Mouse (Mus musculus) neural tube, embryonic 11.5 days (tissue): ENCODE results near the gene Ctnnd2. TPM values are rescaled to one million over a fixed set of nuclear protein-coding genes. Genes with fewer than 3 reads are reported as not detected.

Experiments used
- ATAC-seq: fragments of 200-750 bp; cut with Nextera tagmentation; 2 replicates; pipeline ENCODE4 v1.8.0; 2017; ENCODE audit warnings: moderate number of reproducible peaks, mild to moderate bottlenecking, moderate TSS enrichment, moderate library complexity; ENCODE audit not compliant: insufficient read depth, low FRiP score, low TSS enrichment
- DNase-seq: peaks from one replicate; pipeline ENCODE4 v3.0.0-alpha.2; 2015; ENCODE audit warnings: low spot score
- H3K27ac ChIP-seq: fragments of 300-500 bp; sonication (generic); 2 replicates; pipeline ENCODE4 v1.5.1; 2014; ENCODE audit warnings: low read depth, mild to moderate bottlenecking, low read length
- H3K27me3 ChIP-seq: fragments of 300-500 bp; sonication (generic); 2 replicates; pipeline ENCODE4 v1.6.1; 2014; ENCODE audit warnings: mild to moderate bottlenecking, low read length, mixed read lengths; ENCODE audit not compliant: control insufficient read depth, insufficient read depth
- H3K36me3 ChIP-seq: fragments of 300-500 bp; sonication (generic); 2 replicates; pipeline ENCODE4 v1.6.1; 2014; ENCODE audit warnings: mild to moderate bottlenecking, low read length, moderate library complexity, mixed read lengths; ENCODE audit not compliant: control insufficient read depth, insufficient read depth
- H3K4me1 ChIP-seq: fragments of 300-500 bp; sonication (generic); 2 replicates; pipeline ENCODE4 v1.6.1; 2014; ENCODE audit warnings: low read length, mixed read lengths; ENCODE audit not compliant: control insufficient read depth, insufficient read depth
- H3K4me2 ChIP-seq: fragments of 300-500 bp; sonication (generic); 2 replicates; pipeline ENCODE4 v1.6.1; 2014; ENCODE audit warnings: low read depth, mild to moderate bottlenecking, moderate library complexity
- H3K4me3 ChIP-seq: fragments of 300-500 bp; sonication (generic); 2 replicates; pipeline ENCODE4 v1.5.1; 2014; ENCODE audit warnings: low read depth, low read length
- H3K9ac ChIP-seq: fragments of 300-500 bp; sonication (generic); 2 replicates; pipeline ENCODE4 v1.6.1; 2014; ENCODE audit warnings: mild to moderate bottlenecking, low read length
- H3K9me3 ChIP-seq: fragments of 300-500 bp; sonication (generic); 2 replicates; pipeline ENCODE4 v1.6.1; 2016; ENCODE audit warnings: low read length; ENCODE audit not compliant: control insufficient read depth
- WGBS: fragments of 180-500 bp; shearing (Covaris S2); extraction: QIAGEN DNeasy Blood & Tissue Kit; methylation state at CpG from one replicate; pipeline ENCODE4 v1.1.7; 2014; 5-methylcytosine and 5-hydroxymethylcytosine counted together
- polyA plus RNA-seq: library from polyadenylated mRNA; unstranded; fragments of >200 nt; fragmentation: Nextera tagmentation; extraction: Ambion mirVana; gene quantifications from 2 replicates; pipeline ENCODE4 v1.2.1, GENCODE M21; 2014

The Ctnnd2 gene
- polyA plus RNA-seq, 1 experiment from 2014 or later, result 24.0 TPM

GRCm38 (mm10) chr15:30740728-30741127 is 568.3 kb downstream of the Ctnnd2 start:
- DNase-seq (peak; percentile 75), ATAC-seq (peak; percentile 69; the same call in 1 of the 2 replicates)
- no peak overlapping the region for H3K4me3 ChIP-seq
- no peak overlapping the region for H3K9ac ChIP-seq
- 14% methylated on average over 6 of the region's 6 CpGs for WGBS
- no peaks in the 10 kb centered on the region for H3K27me3 ChIP-seq
- no peaks in the 10 kb centered on the region for H3K9me3 ChIP-seq
- no peak overlapping the region for H3K27ac ChIP-seq
- H3K4me1 ChIP-seq, result no peaks in the 10 kb centered on the region
- no peak overlapping the region for H3K4me2 ChIP-seq
- H3K36me3 ChIP-seq, result no peaks in the 10 kb centered on the region

DNA sequence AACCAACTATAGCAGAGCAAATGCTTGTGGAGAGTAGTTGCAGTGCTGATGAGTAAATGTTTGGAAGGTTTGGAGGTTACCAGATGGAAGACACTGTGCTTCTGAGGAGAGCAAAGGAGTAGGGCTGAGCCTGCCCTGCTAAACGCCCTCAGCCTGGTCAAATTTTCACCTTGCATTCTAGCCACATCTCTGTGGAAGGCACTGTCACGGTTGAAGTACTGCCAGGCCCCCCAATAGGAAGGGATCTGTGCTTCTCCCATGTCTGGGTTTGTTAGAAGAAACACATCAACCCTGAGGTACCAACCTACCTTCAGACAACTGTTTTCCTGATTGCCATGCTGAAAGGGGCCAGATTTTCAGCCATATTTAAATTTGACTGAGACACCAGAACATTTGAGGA is 585.6 kb downstream of the Ctnnd2 start:
- 76% methylated on average over 2 of the region's 2 CpGs for WGBS
- Histone ChIP-seq H3K27ac (no peak overlapping the region), H3K4me3 (no peak overlapping the region), H3K36me3 (no peaks in the 10 kb centered on the region), H3K4me1 (no peaks in the 10 kb centered on the region), H3K27me3 (no peaks in the 10 kb centered on the region), H3K9ac (no peak overlapping the region), H3K9me3 (no peaks in the 10 kb centered on the region), H3K4me2 (no peak overlapping the region)
- no peak for ATAC-seq
- no peak for DNase-seq

- Histone ChIP-seq H3K9ac (no peak overlapping the region), H3K27me3 (no peaks in the 10 kb centered on the region), H3K4me3 (no peak overlapping the region), H3K4me2 (no peak overlapping the region), H3K36me3 (no peaks in the 10 kb centered on the region), H3K9me3 (no peaks in the 10 kb centered on the region), H3K27ac (no peak overlapping the region), H3K4me1 (no peaks in the 10 kb centered on the region)
- WGBS, result 80% methylated on average over 5 of the region's 5 CpGs
- DNase-seq (no peak), ATAC-seq (no peak)
Measured at GRCm38 (mm10) chr15:30762211-30762610, 589.8 kb downstream of the Ctnnd2 start.

GRCm38 (mm10) chr15:30762695-30763285 is 590.4 kb downstream of the Ctnnd2 start:
- Histone ChIP-seq H3K9ac (no peak overlapping the region), H3K27ac (no peak overlapping the region), H3K4me3 (no peak overlapping the region), H3K4me2 (no peak overlapping the region), H3K36me3 (no peaks in the 10 kb centered on the region), H3K9me3 (no peaks in the 10 kb centered on the region), H3K27me3 (no peaks in the 10 kb centered on the region), H3K4me1 (no peaks in the 10 kb centered on the region)
- 93% methylated on average over 1 of the region's 1 CpGs for WGBS
- ATAC-seq (no peak), DNase-seq (no peak)

DNA sequence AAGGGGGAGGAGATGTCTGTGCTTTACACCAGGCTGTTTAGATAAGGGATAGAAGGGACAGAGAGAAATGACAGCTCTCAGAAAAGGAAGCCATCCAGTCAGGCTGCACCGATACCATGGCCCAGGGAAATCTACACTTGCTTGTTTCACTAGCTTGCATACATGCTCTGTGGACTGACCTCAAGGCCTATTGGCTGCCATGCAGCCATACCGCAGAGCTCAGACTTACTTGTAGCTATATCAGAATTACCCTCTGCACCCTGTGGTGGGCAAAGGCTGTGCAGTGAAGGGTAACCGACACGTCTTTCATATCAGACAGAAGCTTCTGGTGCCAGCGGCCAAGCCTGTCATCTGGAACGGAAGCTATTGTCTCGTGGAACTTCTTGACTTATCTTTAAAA is 604.5 kb downstream of the Ctnnd2 start:
- DNase-seq, result no peak
- 89% methylated on average over 7 of the region's 7 CpGs for WGBS
- Histone ChIP-seq H3K4me2 (no peak overlapping the region), H3K9me3 (no peaks in the 10 kb centered on the region), H3K4me1 (0 out of 2 replicates have a peak, but pooled peaks cover 5% of the 10 kb centered on the region), H3K27me3 (no peaks in the 10 kb centered on the region), H3K36me3 (no peaks in the 10 kb centered on the region), H3K27ac (no peak overlapping the region), H3K9ac (no peak overlapping the region), H3K4me3 (no peak overlapping the region)
- no peak for ATAC-seq

GRCm38 (mm10) chr15:30777801-30778200 is 605.4 kb downstream of the Ctnnd2 start:
- H3K27ac ChIP-seq, result no peak overlapping the region
- no peak overlapping the region for H3K9ac ChIP-seq
- H3K4me3 ChIP-seq, result no peak overlapping the region
- 93% methylated on average over 5 of the region's 5 CpGs for WGBS
- H3K4me1 ChIP-seq, result 0 out of 2 replicates have a peak, but pooled peaks cover 5% of the 10 kb centered on the region
- H3K4me2 ChIP-seq, result no peak overlapping the region
- no peaks in the 10 kb centered on the region for H3K36me3 ChIP-seq
- DNase-seq, result no peak
- no peaks in the 10 kb centered on the region for H3K27me3 ChIP-seq
- no peak for ATAC-seq
- H3K9me3 ChIP-seq, result no peaks in the 10 kb centered on the region

GRCm38 (mm10) chr15:30779903-30780302 is 607.5 kb downstream of the Ctnnd2 start:
- Histone ChIP-seq H3K4me3 (no peak overlapping the region), H3K27me3 (no peaks in the 10 kb centered on the region), H3K36me3 (no peaks in the 10 kb centered on the region), H3K9me3 (no peaks in the 10 kb centered on the region), H3K4me1 (0 out of 2 replicates have a peak, but pooled peaks cover 5% of the 10 kb centered on the region), H3K9ac (no peak overlapping the region), H3K27ac (no peak overlapping the region), H3K4me2 (no peak overlapping the region)
- ATAC-seq (no peak), DNase-seq (no peak)
- WGBS, result 87% methylated on average over 1 of the region's 1 CpGs

- no peak overlapping the region for H3K9ac ChIP-seq
- no peak for DNase-seq
- no peak overlapping the region for H3K4me3 ChIP-seq
- peak; percentile 70 for ATAC-seq
- no peak overlapping the region for H3K4me2 ChIP-seq
- no peaks in the 10 kb centered on the region for H3K36me3 ChIP-seq
- H3K27ac ChIP-seq, result no peak overlapping the region
- H3K27me3 ChIP-seq, result no peaks in the 10 kb centered on the region
- H3K4me1 ChIP-seq, result 0 out of 2 replicates have a peak, but pooled peaks cover 5% of the 10 kb centered on the region
- H3K9me3 ChIP-seq, result no peaks in the 10 kb centered on the region
Measured at GRCm38 (mm10) chr15:30780977-30781376, 608.6 kb downstream of the Ctnnd2 start.

DNA sequence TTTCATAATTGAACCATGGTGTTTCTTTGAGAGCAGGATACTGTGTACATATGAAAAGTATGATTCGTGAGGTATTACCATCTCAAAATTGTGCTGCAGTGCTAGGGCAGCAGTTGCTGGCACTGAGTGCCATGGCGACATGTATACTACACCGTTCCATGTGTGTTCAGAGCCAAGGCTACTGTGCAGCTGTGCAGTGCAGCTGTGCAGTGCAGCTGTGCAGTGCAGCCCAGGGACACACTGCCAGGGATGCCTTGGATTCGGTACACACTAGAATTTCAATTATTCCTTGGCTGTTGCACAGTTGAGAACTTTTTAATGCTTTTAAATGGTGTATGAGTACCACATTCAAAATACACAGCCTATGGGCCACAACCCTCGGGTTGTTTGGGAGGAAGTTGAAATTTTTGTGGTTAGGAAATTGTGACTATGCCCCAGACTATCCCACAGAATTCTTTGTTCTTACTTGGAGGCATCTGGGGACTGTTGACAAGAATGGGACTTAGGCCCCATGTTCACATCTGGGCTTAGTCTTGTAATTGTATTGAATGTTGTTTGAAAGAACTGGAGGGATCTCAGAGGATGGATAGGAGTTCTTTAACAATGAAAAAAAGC is 613.4 kb downstream of the Ctnnd2 start:
- WGBS, result 93% methylated on average over 5 of the region's 5 CpGs
- no peak overlapping the region for H3K4me2 ChIP-seq
- H3K9ac ChIP-seq, result no peak overlapping the region
- H3K27ac ChIP-seq, result no peak overlapping the region
- H3K4me1 ChIP-seq, result 0 out of 2 replicates have a peak, but pooled peaks cover 5% of the 10 kb centered on the region
- DNase-seq (no peak), ATAC-seq (no peak)
- H3K9me3 ChIP-seq, result no peaks in the 10 kb centered on the region
- no peak overlapping the region for H3K4me3 ChIP-seq
- no peaks in the 10 kb centered on the region for H3K36me3 ChIP-seq
- H3K27me3 ChIP-seq, result no peaks in the 10 kb centered on the region
